Mouse (Mus musculus) adrenal gland, adult 8-10 months (tissue): Measurements from ENCODE around the gene Ndufa6. TPM values are rescaled to one million over a fixed set of nuclear protein-coding genes. Genes with fewer than 3 reads are reported as not detected.
A peak's percentile ranks its signal among the peaks of the same experiment; 100 is the strongest.
"Not testable (repeated sequence)": the region's sequence is repeated elsewhere in the genome, so short reads cannot be mapped to it uniquely, and the experiment has no call there.

Experiments
- DNase-seq: peaks from one replicate; pipeline ENCODE4 v3.0.0; 2022
- total RNA-seq, 4 experiments: library from RNA; stranded (reverse); gene quantifications; 2 replicates each; pipeline ENCODE4 v1.2.4; 2022

Ndufa6 gene
- total RNA-seq, 4 experiments from 2014 or later = 293 to 470 (median 376) TPM

GRCm38 (mm10) chr15:82364561-82364960 lies 10.4 kb upstream of the Ndufa6 start:
- DNase-seq = not testable (repeated sequence)

- not testable (repeated sequence) for DNase-seq
These were observed 9.7 kb upstream of the Ndufa6 start for GRCm38 (mm10) chr15:82363801-82364200.

- no peak for DNase-seq
These were observed 8.1 kb upstream of the Ndufa6 start for GRCm38 (mm10) chr15:82362234-82362633.

DNA sequence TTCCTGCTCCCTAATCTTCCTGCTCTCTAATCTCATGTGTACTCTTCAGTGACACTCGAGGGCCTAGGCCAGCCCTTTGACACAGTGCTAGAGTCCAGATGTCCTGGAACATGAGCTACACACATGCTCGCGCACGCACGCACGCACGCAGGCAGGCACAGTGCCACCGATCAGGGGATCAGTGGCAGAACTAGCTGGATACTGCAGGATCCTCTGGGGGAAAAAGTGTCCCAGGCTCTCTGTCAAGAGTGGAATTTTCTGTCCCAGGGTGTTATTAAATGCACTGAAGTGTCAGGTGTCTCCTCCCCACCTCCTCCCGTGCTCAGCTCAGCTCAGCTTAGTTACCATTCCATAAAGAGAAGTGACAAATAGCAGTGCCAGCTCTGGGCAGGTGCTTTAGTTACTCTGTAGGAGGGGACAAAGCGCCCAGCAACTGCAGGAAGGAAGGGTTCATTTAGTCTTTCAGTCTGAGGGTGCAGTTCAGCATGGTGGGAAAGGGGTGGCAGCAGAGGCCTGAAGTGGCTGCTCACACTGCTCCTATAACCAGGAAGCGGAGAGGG lies 7.4 kb upstream of the Ndufa6 start:
- DNase-seq = no peak

- no peak for DNase-seq
These were observed 4.5 kb upstream of the Ndufa6 start for GRCm38 (mm10) chr15:82358431-82359260.

DNA sequence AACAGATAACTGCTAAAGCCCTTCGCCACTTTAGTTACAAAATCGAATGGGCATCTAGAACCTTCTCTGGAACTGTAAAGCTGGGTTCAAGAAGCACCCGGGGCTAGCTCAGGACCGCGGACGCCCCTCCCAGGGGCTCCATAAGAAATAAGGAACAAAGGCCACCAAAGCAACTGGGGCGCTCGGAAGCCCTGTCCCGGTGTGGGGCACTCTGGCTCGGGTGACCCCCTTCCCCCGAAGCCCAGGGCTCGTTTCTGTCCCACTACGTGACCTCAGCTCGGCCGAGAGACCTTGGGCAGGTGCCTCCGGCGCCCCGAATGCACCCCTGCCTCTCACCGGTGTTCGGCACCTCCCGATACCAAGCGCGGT lies 393 bp downstream of the Ndufa6 start:
- no peak for DNase-seq

DNA sequence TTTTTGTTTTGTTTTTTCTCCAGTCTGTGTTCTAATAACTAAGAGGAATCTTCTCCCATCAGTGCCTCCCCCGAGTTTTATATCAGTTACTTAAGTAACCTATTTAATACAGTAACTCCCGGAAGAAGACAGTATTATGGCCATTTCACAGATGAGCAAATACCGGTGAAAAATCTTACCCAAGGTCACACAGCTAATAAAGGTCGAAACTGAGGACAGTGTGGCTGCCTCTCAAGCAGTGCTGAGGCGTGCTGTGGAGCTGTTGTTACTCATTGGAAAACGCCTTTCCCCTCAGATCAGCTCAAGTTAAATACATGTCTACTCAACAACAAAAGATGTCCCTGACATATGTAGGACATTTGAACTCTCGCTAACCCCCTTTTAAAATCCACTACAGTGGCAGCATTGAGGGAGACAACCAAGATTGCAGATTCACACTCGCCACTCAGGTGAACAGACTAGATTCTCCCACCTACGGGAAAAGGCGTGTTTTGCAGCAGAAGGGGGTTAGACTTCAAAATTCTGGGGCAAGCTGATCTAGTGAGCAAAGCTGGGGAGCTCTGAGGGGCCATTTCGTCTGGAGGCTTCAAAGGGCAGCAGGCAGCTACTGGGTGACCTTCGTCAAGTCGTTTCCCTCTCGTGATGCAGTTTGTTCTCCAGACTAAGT lies 911 bp downstream of the Ndufa6 start:
- no peak for DNase-seq

GRCm38 (mm10) chr15:82351480-82351879 lies 2.6 kb downstream of the Ndufa6 start:
- DNase-seq = no peak

DNA sequence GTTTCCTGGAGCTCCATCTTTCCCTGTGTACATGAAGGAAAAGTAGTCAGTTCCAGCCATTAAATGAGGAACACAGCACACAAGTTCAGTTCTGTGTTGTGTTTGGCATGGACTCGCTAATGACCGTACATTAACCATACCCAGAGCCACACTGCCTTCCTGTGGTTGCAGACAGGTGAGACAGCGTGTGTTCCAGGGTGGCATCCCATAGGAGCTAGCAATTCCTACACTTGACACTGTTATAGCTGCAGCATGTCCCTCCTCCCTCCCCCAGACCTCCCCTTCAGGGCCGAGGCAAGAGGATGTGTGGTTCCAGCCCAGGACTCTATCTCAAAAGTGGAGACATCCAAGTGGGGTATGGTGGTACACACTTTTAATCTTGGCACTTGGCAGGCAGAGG lies 3.8 kb downstream of the Ndufa6 start:
- no peak for DNase-seq

- no peak for DNase-seq
These were observed 5.2 kb downstream of the Ndufa6 start for GRCm38 (mm10) chr15:82348999-82349341.

DNA sequence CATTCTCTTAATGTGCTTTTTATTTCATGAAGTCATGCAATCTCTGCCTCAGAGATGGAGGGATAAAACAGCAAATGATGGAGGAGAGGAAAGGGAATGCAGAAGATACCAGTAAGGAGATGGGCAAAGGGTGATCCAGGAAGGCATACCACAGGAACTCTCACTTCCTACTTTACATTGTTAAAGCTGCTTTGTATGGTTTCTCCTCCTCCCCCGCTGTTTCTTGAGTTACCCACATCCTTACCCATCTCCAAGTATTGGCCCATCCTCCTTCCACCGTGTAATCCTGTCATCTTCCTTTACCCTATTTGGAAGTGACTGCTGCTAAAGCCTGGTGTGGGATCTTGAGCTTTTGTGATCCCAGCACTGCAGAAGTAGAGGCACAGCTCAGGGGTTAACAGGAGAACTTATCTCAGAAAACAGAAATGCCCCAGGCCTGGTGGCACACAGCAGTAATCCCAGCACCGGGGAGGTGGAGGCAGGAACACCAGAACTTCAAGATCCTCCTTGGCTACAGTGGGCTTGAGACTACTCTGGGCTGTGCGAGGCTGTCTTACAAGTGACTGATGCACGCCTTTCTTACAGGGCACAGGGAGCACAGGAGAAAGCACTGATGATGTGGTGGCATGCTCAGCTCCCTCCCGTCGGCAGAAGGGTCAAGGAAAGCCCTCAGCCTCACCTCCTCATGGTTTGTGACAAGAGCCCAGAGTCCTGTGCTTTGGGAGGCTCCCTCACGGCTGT lies 5.7 kb downstream of the Ndufa6 start:
- DNase-seq = no peak

GRCm38 (mm10) chr15:82347852-82348251 lies 6.3 kb downstream of the Ndufa6 start:
- no peak for DNase-seq

DNA sequence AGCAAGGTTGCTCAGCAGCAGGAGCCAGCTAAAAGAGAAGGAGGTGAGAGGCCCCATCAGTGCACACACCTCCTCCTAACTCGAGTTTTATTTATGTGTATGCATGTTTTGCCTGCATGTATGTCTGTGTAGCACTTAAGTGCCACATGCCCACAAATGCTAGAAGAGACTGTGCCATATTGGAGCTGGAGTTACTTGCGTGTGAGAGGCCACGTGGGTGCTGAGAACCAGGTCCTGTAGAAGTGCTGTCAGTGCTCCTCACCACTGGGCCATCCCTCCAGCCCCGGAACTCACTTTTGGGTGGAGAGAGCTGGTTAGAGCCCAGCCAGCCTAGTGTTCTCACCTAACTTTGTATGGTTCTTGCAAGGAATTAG lies 6.8 kb downstream of the Ndufa6 start:
- no peak for DNase-seq

DNA sequence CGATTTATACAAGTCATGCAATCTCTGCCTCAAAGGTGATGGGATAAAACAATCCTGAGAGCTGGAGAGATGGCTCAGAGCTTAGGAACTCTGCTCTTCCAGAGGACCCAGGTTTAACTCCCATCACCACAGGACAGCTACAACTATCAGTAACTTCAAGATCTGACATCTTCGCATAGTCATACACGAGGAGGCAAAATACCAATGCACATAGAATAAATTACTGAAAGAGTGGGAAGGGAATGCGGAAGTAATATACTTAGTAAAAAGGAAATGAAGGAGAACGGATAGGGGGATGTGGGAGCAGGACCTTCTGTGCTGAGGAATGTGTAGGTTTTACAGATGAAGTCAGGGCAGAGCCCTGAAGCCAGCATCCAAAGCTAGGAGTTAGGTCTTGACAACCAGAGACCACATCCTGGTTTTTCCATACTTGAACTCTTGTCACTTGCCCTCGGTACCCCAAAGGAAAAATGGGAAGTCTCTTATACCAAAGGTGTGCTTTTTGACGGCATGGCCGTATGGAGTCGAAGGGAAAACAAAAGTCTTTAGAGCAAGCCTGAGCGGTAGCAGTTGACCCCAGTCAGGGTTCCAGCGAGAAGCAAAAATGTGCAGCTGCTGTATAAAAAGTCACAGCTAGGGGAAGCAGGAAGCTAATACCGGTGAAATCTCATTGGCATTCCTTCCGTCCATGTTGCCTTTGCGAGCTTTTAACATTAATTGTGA lies 7.4 kb downstream of the Ndufa6 start:
- DNase-seq = no peak

GRCm38 (mm10) chr15:82345820-82346470 lies 8.2 kb downstream of the Ndufa6 start:
- peak; percentile 98 for DNase-seq

- no peak for DNase-seq
These were observed 9.2 kb downstream of the Ndufa6 start for GRCm38 (mm10) chr15:82344971-82345370.

- no peak for DNase-seq
These were observed 10.5 kb downstream of the Ndufa6 start for GRCm38 (mm10) chr15:82343368-82344287.

DNA sequence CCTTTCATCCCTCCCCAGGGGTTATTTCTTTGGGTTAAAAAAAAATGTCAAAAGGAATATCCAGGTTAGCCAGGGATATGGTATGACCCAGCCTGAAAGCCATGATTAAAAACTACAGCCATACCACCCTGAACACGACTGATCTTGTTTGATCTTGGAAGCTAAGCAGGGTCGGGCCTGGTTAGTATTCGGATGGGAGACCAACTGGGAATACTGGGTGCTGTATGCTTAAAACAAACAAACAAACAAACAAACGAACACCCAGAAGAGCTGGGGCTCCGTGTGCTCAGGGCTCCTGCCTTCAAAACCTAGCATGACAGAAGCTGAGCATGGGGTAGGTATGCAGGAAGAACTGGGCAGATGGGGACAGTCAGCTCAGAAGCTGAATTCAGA lies 11.6 kb downstream of the Ndufa6 start:
- no peak for DNase-seq

- no peak for DNase-seq
These were observed 12.2 kb downstream of the Ndufa6 start for GRCm38 (mm10) chr15:82341675-82342542.

DNA sequence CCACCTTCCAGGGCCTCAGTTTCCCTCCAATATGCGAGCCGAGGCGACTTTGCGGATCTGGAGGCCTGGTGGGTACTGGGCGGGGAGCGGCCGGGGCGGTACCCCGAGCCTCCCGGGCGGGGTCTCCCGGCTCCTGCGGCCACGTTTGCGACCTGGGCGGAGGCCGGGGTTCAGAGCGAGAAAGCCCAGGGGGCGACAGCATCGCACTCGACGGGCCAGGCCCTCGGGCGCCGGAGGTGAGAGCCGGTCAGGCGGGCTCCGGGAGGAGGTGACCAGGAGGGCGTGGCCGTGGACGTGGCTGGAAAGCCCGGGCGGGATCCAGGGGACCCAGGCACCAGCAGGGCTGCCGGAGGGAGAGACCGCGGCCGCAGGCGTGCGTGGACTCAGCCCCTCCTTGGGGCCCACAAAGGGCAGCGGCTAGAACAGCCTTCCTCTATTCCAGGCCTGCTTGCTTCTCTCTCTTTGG lies 13.1 kb downstream of the Ndufa6 start:
- no peak for DNase-seq
